Mouse (Mus musculus) bone marrow, adult 2 months (tissue): ENCODE results near the gene Atp5d.

Source experiments
- CTCF ChIP-seq: fragments of 200-500 bp; IDR thresholded peaks from 2 replicates; pipeline ENCODE4 v1.5.1; 2011; ENCODE audit warnings: low read length, control low read depth; ENCODE audit not compliant: control insufficient read depth, insufficient read depth
- POLR2A ChIP-seq: fragments of 200-500 bp; IDR thresholded peaks from 2 replicates; pipeline ENCODE4 v1.6.1; 2011; ENCODE audit warnings: low read depth, mild to moderate bottlenecking, control low read depth, low read length, borderline replicate concordance; ENCODE audit not compliant: control insufficient read depth

DNA sequence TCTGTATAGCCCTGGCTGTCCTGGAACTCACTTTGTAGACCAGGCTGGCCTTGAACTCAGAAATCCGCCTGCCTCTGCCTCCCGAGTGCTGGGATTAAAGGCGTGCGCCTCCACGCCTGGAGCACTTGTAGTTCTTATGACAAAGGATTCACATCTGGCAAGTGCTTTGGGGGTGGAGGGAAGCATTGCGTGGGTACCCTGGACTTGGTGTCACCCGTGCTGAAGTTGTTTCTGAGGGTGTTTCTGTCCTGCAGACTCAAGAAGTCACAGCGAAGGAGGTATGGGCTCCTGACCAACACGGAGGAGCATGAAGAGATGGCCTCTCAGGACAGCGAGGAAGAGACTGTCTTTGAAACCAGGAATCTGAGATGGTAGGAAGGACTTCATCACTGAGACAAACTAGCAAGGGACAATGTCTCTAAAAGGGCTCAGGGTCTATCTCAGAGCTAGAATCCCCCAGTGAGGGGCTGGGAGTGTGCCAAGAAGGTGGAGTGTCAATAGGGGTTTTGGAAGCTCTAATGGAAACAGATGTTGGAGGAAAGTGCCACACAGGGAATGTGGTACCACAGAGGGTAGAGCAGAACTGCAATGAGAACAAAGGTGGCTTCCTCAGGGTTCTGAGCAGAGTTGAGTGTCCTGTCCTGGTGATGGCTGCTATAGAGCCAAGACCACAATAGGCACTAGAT, 35.7 kb downstream of the Atp5d start:
- no peak for TF ChIP-seq POLR2A
- no peak for TF ChIP-seq CTCF
